ENCODE assay signal across 14 mouse cellular contexts in the genomic region with DNA sequence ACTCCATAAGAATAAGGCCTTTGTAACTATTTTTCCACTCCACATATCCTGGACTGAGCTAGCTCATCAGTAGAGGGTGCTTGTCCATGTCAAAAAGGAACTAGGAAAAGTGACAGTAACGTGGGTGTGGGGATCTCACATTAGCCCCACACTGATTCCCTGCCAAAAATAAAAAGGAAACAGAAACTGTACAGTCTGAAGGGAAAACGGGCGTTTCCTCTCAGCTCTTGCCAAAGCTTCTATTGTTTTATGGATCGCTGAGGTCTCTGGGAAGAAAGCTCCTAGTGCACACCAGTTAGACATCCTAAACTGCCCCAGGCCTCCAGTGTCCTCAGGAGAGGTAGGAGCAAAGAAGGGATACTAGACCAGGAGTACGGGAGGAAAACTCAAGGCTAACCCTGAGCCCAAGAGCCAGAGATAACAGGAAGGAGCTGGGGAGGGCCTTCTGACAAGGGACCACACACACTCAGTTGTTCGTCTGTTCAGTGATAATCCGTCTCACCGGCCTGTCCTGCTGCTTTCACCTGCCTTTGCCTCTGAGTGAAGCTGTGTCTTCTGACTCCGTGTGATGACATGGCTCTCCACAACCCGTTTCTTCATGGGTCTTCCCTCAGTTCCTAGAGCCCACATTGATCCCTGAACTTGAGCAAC. TPM values are rescaled to one million over a fixed set of nuclear protein-coding genes. Genes with fewer than 3 reads are reported as not detected.
DNase-seq lines count a peak whose midpoint lies in the region; ATAC-seq and TF ChIP-seq lines count a peak whose summit lies in the region.
"Had no signal": no experiment of that assay in that cellular context is flagged by ENCODE, and none has a peak within 500 bp of the region (broad histone marks: within the 10 kb centered on the region; RNA-seq: fewer than 3 reads in every experiment).

No protein-coding gene starts in this region.

- peak; percentile 47; the same call in 1 of the 2 replicates for ATAC-seq in embryonic facial prominence, embryonic 14.5 days (ENCODE audit: low read depth)
- no peak for ATAC-seq in lung, embryonic 14.5 days (ENCODE audit: insufficient read depth)
- ATAC-seq in stomach, embryonic 16.5 days (ENCODE audit: insufficient read depth, low FRiP score), result no peak

- WGBS in embryonic facial prominence, embryonic 14.5 days, result 54% methylated on average over 10 of the region's 10 CpGs
- 66% methylated on average over 10 of the region's 10 CpGs for WGBS in embryonic facial prominence, embryonic 10.5 days
- 39% methylated on average over 10 of the region's 10 CpGs for WGBS in lung, embryonic 14.5 days
- WGBS in stomach, embryonic 16.5 days, result 55% methylated on average over 10 of the region's 10 CpGs
- 80% methylated on average over 10 of the region's 10 CpGs for WGBS in midbrain, embryonic 10.5 days

- H3K9ac ChIP-seq in embryonic facial prominence, embryonic 14.5 days (ENCODE audit: low read depth, low read length), result no peak overlapping the region
- no peak overlapping the region for H3K9ac ChIP-seq in lung, embryonic 14.5 days
- H3K9ac ChIP-seq in stomach, embryonic 16.5 days (ENCODE audit: low read length), result no peak overlapping the region
- H3K9ac ChIP-seq: embryonic facial prominence, embryonic 12.5 days; hindbrain, embryonic 14.5 days had no signal

- H3K27me3 ChIP-seq in embryonic facial prominence, embryonic 14.5 days (replicated peaks; ENCODE audit: control insufficient read depth, insufficient read depth, low read length), result no peaks in the 10 kb centered on the region
- no peaks in the 10 kb centered on the region for H3K27me3 ChIP-seq in embryonic facial prominence, embryonic 10.5 days (replicated peaks; ENCODE audit: low read depth, poor library complexity, severe bottlenecking)
- no peaks in the 10 kb centered on the region for H3K27me3 ChIP-seq in lung, embryonic 14.5 days (ENCODE audit: insufficient read depth, low read length)
- no peaks in the 10 kb centered on the region for H3K27me3 ChIP-seq in stomach, embryonic 16.5 days (ENCODE audit: control insufficient read depth, insufficient read depth, low read length)
- H3K27me3 ChIP-seq in midbrain, embryonic 10.5 days (ENCODE audit: low read depth, poor library complexity, severe bottlenecking), result no peaks in the 10 kb centered on the region
- H3K27me3 ChIP-seq: embryonic facial prominence, embryonic 12.5 days had no signal

- no peak overlapping the region for H3K4me2 ChIP-seq in embryonic facial prominence, embryonic 14.5 days (ENCODE audit: low read depth, low read length)
- H3K4me2 ChIP-seq in lung, embryonic 14.5 days, result no peak overlapping the region
- H3K4me2 ChIP-seq in stomach, embryonic 16.5 days (ENCODE audit: low read depth, low read length), result 0 out of 2 replicates have a peak overlapping the region, but pooled peaks have one; percentile 0
- H3K4me2 ChIP-seq: embryonic facial prominence, embryonic 12.5 days; hindbrain, embryonic 14.5 days; midbrain, embryonic 11.5 days had no signal

- H3K9me3 ChIP-seq in embryonic facial prominence, embryonic 14.5 days (ENCODE audit: control insufficient read depth, low read length), result no peaks in the 10 kb centered on the region
- H3K9me3 ChIP-seq in embryonic facial prominence, embryonic 10.5 days, result no peaks in the 10 kb centered on the region
- H3K9me3 ChIP-seq in lung, embryonic 14.5 days (ENCODE audit: low read depth, low read length), result no peaks in the 10 kb centered on the region
- H3K9me3 ChIP-seq in stomach, embryonic 16.5 days (replicated peaks; ENCODE audit: control insufficient read depth, low read length), result no peaks in the 10 kb centered on the region
- H3K9me3 ChIP-seq in midbrain, embryonic 10.5 days (replicated peaks), result no peaks in the 10 kb centered on the region
- H3K9me3 ChIP-seq: embryonic facial prominence, embryonic 12.5 days; G1E had no signal

- H3K27ac ChIP-seq in embryonic facial prominence, embryonic 14.5 days (replicated peaks; ENCODE audit: low read depth, low read length), result 0 out of 2 replicates have a peak overlapping the region, but pooled peaks have one; percentile 4
- no peak overlapping the region for H3K27ac ChIP-seq in embryonic facial prominence, embryonic 10.5 days (replicated peaks)
- no peak overlapping the region for H3K27ac ChIP-seq in lung, embryonic 14.5 days (ENCODE audit: low read depth)
- H3K27ac ChIP-seq in stomach, embryonic 16.5 days (ENCODE audit: low read length), result peak overlapping the region; percentile 22; the same call in 1 of the 2 replicates
- no peak overlapping the region for H3K27ac ChIP-seq in midbrain, embryonic 10.5 days (replicated peaks)
- H3K27ac ChIP-seq: embryonic facial prominence, embryonic 12.5 days; hindbrain, embryonic 14.5 days had no signal

- H3K36me3 ChIP-seq in embryonic facial prominence, embryonic 14.5 days (ENCODE audit: control insufficient read depth, insufficient read depth, low read length), result no peaks in the 10 kb centered on the region
- no peaks in the 10 kb centered on the region for H3K36me3 ChIP-seq in embryonic facial prominence, embryonic 10.5 days (replicated peaks)
- H3K36me3 ChIP-seq in lung, embryonic 14.5 days (ENCODE audit: insufficient read depth), result no peaks in the 10 kb centered on the region
- H3K36me3 ChIP-seq in stomach, embryonic 16.5 days (ENCODE audit: control insufficient read depth, insufficient read depth, low read length), result no peaks in the 10 kb centered on the region
- no peaks in the 10 kb centered on the region for H3K36me3 ChIP-seq in midbrain, embryonic 10.5 days
- H3K36me3 ChIP-seq: embryonic facial prominence, embryonic 12.5 days; G1E had no signal

- peak; percentile 82 for DNase-seq in embryonic facial prominence, embryonic 14.5 days (ENCODE audit: low spot score)
- DNase-seq in embryonic facial prominence, embryonic 10.5 days (ENCODE audit: low spot score), result no peak
- DNase-seq in lung, embryonic 14.5 days, result peak; percentile 40
- no peak for DNase-seq in lung, postnatal 25 days (ENCODE audit: low spot score)
- peak; percentile 43 to 56 for DNase-seq in heart, postnatal 10 days
- no peak for DNase-seq in midbrain, embryonic 10.5 days (ENCODE audit: low spot score)
- DNase-seq in cerebellum, adult 11 months, result no peak
- DNase-seq: cerebellum, adult 8-10 months; right cerebral cortex, postnatal 14 days had no signal

- 0 out of 2 replicates have a peak, but pooled peaks cover 3% of the 10 kb centered on the region for H3K4me1 ChIP-seq in embryonic facial prominence, embryonic 14.5 days (ENCODE audit: control insufficient read depth, insufficient read depth, low read length)
- H3K4me1 ChIP-seq in embryonic facial prominence, embryonic 10.5 days, result no peaks in the 10 kb centered on the region
- H3K4me1 ChIP-seq in lung, embryonic 14.5 days (ENCODE audit: insufficient read depth), result no peaks in the 10 kb centered on the region
- H3K4me1 ChIP-seq in stomach, embryonic 16.5 days (ENCODE audit: control insufficient read depth, insufficient read depth, low read length), result 0 out of 2 replicates have a peak, but pooled peaks cover 4% of the 10 kb centered on the region
- no peaks in the 10 kb centered on the region for H3K4me1 ChIP-seq in midbrain, embryonic 10.5 days
- H3K4me1 ChIP-seq: embryonic facial prominence, embryonic 12.5 days had no signal

- intact Hi-C loops in heart, postnatal 10 days (cut with DNase I), result no loop called here

- H3K4me3 ChIP-seq in embryonic facial prominence, embryonic 14.5 days (ENCODE audit: low read depth, low read length), result no peak overlapping the region
- no peak overlapping the region for H3K4me3 ChIP-seq in embryonic facial prominence, embryonic 10.5 days
- H3K4me3 ChIP-seq in lung, embryonic 14.5 days (ENCODE audit: low read depth, low read length), result no peak overlapping the region
- H3K4me3 ChIP-seq in stomach, embryonic 16.5 days (replicated peaks; ENCODE audit: low read length), result no peak overlapping the region
- H3K4me3 ChIP-seq in midbrain, embryonic 10.5 days, result no peak overlapping the region
- H3K4me3 ChIP-seq: embryonic facial prominence, embryonic 12.5 days had no signal

- no peak for TF ChIP-seq CTCF in lung, embryonic 14.5 days (IDR thresholded peaks at IDR 0.05; ENCODE audit: low read depth)

RNA-seq across cellular contexts. Expression of a gene that starts 11.4 kb away (rescaled TPM):
- polyA plus RNA-seq in embryonic facial prominence, embryonic 14.5 days (2014; fragmentation: Nextera tagmentation; extraction: Ambion mirVana), result 32.0 and 67.6 TPM in 2 replicates
- polyA plus RNA-seq in embryonic facial prominence, embryonic 10.5 days (2016; fragmentation: Nextera tagmentation; extraction: Ambion mirVana), result 0.40 and 0.95 TPM in 2 replicates
- 1.4 and 2.1 TPM in 2 replicates for polyA plus RNA-seq in lung, embryonic 14.5 days (2014; fragmentation: Nextera tagmentation; extraction: Ambion mirVana)
- total RNA-seq in heart, postnatal 10 days (2021), result 1 to 10 TPM; 2.6 to 2.7 TPM
- polyA plus RNA-seq in stomach, embryonic 16.5 days (2015; fragmentation: Nextera tagmentation; extraction: Ambion mirVana), result 18.4 and 26.8 TPM in 2 replicates
- 0.31 and 0.55 TPM in 2 replicates for polyA plus RNA-seq in midbrain, embryonic 10.5 days (2016; fragmentation: Nextera tagmentation; extraction: Ambion mirVana)

RNA-seq across cellular contexts. Expression of a gene that starts 55.5 kb away (rescaled TPM):
- polyA plus RNA-seq in embryonic facial prominence, embryonic 14.5 days (2014; fragmentation: Nextera tagmentation; extraction: Ambion mirVana), result 10.4 and 10.8 TPM in 2 replicates
- 1.5 and 3.8 TPM in 2 replicates for polyA plus RNA-seq in embryonic facial prominence, embryonic 10.5 days (2016; fragmentation: Nextera tagmentation; extraction: Ambion mirVana)
- polyA plus RNA-seq in lung, embryonic 14.5 days (2014; fragmentation: Nextera tagmentation; extraction: Ambion mirVana), result 1.3 TPM in 2 replicates
- 1 to 10 TPM in 1 of 2 experiments, under 1 TPM in 1; 0.72 to 4.3 TPM for total RNA-seq in heart, postnatal 10 days (2021)
- 5.2 and 6.2 TPM in 2 replicates for polyA plus RNA-seq in stomach, embryonic 16.5 days (2015; fragmentation: Nextera tagmentation; extraction: Ambion mirVana)
- 1.3 and 2.3 TPM in 2 replicates for polyA plus RNA-seq in midbrain, embryonic 10.5 days (2016; fragmentation: Nextera tagmentation; extraction: Ambion mirVana)
- polyA plus RNA-seq: G1E had no signal

Comparison
In these comparisons a context has a peak if more than half of its experiments do, and no peak if none do; other contexts are left out.
1. DNase-seq: peak in embryonic facial prominence, embryonic 14.5 days (single experiment), lung, embryonic 14.5 days (single experiment) and heart, postnatal 10 days (2 of 2); none in embryonic facial prominence, embryonic 10.5 days (single experiment), lung, postnatal 25 days (single experiment), midbrain, embryonic 10.5 days (single experiment) and cerebellum, adult 11 months (single experiment).
2. H3K27ac ChIP-seq: peak in embryonic facial prominence, embryonic 14.5 days (single experiment) and stomach, embryonic 16.5 days (single experiment); none in embryonic facial prominence, embryonic 10.5 days (single experiment), lung, embryonic 14.5 days (single experiment) and midbrain, embryonic 10.5 days (single experiment).